Mouse (Mus musculus) embryo, embryonic 11 days (tissue): ENCODE measurements around the gene Ptpn9.
A peak's percentile ranks its signal among the peaks of the same experiment; 100 is the strongest.

Source experiments
- DNase-seq: peaks from one replicate; pipeline ENCODE4 v3.0.0-alpha.2; 2015

Ptpn9 gene

DNA sequence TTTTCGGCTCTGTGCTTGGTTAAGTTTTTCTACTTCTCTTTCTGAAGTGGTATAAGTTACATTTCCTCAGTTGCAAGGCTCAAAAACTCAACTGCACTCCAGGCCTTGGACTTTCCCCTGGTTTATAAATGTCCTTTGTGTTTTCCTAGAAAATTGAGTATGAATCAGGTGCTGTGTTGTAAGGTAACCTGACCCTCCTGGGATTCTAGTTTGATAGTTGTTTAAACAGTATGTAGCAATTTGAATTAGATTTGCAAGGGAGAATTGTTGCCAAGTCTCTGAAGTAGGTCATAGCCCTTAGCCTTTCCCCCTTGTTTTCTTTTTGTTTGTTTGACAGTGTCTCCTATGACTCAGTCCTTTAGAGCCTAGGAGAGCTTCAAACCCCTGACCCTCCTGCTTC, 22.9 kb downstream of the Ptpn9 start:
- DNase-seq, result no peak

DNA sequence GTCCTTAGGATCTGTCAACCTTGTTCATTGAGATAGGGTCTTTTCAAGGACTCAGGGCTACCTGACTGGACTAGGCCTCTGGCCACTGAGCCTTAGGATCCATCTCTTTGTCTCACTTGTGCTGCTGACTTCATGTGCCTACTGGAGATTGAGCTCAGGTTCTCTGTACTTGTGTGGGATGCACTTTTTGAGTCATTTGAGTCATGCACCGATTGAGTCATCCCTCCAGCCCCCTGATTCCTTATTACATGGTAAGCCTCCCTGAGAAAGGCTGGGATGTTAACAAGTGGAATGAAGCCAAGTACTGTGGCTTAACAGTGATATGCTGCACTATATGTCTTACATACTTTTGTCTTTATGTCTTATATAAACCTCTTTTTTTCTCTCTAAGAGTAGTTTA, 37.0 kb downstream of the Ptpn9 start:
- no peak for DNase-seq

DNA sequence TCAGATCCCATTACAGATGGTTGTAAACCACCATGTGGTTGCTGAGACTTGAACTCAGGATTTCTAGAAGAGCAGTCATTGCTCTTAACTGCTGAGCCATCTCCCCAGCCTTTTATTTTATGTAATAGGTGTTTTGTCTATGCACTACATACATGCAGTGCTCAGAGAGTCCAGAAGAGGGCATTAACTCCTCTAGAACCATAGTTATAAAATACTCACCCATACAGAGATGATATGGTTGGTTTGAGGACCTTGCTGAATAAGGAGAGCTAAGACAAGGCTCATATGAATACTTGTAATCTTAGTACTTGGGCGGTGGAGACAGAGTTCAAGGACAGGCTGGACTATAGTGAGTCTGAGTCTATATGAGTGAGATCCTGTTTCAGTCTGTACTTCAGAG, 61.5 kb downstream of the Ptpn9 start:
- peak; percentile 54 for DNase-seq

DNA sequence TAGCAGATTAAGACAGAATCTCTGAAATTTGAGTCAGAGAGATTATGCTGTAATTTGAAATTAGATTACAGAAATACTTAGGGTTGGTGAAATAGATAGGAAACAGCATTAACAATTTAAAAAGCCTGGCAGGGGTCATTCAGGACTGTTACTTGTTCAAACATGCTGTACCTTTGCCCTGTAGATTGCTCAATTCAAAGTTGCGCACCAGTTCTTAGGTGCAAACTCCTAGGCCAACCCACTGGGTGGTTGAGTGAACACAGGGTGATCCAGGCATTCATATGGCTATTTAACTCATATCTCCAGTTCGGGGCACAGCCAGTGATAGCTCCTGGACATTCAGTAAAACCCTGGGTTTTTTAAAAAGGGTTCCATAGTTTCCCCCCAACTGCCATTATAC, 69.4 kb downstream of the Ptpn9 start:
- DNase-seq, result no peak

DNA sequence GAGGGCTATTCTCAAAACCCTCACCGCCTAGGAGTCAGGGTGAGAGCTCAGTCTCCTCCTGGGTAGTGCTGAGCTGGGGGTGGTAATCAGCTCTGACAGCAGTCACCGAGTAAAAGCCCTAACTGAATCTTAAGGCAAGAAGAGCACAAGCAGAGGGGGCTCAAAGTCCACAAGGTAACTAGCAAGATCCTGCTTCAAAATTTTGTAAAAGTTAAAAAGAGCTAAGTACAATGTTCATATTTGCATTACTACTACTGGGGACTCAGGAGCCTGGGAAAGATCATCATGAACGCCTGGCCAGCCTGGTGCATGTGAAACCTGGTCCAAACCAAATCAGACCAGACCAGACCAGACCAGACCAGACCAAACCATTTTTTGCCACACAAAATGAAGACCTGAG, 73.5 kb downstream of the Ptpn9 start:
- DNase-seq, result no peak

DNA sequence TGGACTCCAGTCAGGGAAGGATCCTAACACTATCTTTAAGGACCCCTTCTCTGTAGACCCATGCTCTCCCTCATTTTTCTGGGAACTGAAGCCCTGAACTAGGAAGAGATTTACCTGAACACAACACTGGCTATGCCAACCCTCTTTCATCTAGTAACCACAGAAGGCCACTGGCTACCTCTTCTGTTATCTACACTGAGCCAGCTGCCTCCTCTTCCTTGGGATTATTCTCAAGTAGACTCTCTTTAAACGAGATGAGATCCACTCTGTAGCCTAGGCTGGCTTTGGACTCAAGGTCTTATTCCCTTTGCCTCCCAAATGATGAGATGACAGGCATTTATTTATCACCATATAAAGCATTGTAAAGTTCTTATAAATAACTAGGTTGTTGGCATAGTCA, 75.5 kb downstream of the Ptpn9 start:
- no peak for DNase-seq

DNA sequence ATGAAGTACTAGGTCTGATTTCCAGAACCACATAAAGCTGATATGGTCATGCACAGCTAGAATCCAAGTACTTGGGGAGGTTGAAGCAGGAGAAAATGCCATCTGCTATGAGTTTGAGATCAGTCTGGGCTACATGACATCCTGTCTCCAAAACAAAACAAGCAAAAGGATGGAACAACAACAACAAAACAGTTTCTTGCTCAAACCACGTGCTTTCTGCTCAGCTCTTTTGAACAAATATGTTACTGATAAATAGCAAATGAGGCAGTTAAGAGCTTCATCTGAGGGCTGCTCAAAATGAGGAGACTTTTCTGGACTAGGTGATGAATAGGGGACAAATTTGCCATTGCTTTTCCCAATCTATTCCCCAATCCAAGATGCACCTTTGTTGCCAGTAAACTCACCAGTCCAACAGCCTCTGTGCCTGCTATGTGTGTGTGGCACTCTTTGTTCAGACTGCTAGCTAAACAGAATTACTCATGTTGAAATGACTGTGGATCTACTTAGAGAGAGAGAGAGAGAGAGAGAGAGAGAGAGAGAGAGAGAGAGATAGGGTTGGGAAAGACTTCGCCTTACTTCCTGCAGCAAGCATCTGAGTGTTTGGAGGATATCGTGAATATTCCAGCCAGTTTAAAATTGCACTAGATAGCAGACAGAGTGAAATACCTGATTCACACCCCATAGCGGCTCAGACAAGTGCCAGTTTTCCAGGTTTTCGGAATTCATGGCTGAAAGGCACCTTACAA, 76.2 kb downstream of the Ptpn9 start:
- DNase-seq, result no peak

DNA sequence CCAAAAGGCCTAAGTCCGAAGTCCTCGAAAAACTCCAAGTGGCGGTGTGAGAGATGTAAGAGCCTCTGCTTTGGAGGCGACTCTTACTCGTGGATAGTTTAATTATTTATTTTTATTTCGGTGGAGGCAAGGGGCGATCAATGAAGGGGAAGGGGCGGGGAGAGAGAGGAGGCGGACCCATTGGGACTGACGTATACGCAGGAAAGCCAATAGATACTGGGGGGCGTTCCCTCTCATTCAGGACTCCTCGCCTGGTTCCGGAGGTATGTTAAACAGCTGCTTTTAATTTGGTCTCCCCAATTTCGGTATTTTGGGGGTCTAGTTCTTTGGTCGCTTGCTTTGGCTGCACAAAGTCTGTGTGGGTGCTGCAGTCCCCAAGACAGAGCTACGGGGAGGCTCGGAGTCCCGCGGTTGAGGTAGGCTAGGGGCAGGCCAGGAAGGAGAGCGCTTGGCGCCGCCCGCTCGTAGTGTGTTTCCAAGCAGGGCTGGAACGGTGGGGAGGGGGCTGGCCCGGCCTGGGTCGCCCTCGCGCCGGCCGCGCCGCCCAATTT, 77.2 kb downstream of the Ptpn9 start, which contains the start of gene Sin3a:
Sin3a (plus strand) TSS at position 240 of the 551 bp plus-strand sequence.
- peak; percentile 92 for DNase-seq

DNA sequence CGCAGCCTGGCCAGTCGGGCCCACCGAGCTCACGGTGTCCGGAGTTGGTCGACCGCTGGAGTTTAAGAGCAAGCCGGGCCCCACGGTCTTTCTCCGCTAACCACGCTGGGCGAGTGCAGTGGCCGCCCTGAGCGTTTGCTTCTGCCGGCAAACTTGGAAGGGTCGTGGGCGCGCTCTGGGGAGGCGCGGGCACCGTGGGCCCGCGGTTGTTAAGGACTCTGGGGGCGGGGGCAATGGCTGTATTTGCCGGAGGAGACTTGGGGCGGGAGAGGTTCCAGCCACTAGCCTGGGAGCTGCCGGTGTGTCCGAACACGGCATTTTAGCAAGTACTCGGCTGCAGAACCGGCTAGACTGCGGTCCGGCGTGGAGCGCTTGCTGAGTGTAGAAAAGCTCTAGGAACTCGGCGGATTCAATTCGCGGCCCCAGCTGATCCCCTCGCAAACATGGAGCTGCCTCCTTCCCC, 77.8 kb downstream of the Ptpn9 start:
- peak; percentile 65 for DNase-seq

DNA sequence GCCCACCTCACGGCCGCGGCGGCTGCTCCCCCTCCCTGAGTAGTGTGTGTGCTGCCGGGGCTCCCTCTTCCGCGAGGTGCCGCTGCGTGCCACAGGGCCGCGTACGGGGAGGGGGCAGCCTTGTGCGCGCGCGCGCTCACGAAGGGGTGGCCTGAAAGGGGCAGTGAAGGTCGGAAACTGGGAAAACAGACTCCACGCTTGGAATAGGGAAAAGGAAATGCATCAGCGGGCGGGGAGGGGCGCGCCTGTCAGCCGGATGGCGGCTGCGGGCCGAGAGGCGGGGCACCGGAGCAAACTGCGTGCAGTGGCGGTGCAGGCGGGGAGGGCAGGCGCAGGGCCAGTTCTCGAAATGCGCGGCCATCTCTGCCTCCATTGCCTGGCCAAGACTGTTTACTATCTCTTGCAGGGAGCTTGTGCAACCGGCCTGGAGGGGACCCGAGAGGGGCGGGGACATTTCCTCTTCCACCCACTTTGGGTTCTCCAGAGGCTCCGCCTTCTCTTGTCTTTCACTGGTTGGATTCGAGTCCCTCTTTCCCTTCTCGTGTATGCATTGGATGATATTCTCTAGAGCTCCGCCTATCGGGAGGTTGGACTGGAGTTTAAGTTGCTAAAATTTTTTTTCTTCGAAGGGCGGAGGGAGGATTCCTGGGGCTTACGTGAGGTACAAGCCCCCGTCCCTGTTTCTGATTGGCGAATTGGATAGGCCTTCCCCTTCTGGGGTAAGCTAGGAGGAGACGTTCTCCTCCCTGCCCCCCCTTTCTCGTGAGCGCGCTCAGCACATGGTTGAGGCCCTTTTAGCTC, 78.5 kb downstream of the Ptpn9 start:
- DNase-seq, result peak; percentile 98

DNA sequence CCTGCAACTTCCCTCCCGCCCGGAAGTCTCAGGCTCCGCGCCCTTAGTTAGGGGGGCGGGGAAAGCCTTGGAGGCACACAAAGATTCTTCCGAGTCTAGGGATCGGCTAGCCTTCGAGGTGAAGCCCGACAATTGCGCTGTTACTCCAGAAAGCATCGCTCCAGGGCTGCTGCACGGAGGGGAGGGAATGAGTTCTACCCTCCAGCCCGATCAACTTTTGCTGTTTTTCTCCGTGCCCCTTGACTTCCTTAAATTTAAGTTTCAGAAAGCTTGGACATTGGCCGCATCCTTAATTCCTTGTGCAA, 79.0 kb downstream of the Ptpn9 start:
- DNase-seq, result no peak

DNA sequence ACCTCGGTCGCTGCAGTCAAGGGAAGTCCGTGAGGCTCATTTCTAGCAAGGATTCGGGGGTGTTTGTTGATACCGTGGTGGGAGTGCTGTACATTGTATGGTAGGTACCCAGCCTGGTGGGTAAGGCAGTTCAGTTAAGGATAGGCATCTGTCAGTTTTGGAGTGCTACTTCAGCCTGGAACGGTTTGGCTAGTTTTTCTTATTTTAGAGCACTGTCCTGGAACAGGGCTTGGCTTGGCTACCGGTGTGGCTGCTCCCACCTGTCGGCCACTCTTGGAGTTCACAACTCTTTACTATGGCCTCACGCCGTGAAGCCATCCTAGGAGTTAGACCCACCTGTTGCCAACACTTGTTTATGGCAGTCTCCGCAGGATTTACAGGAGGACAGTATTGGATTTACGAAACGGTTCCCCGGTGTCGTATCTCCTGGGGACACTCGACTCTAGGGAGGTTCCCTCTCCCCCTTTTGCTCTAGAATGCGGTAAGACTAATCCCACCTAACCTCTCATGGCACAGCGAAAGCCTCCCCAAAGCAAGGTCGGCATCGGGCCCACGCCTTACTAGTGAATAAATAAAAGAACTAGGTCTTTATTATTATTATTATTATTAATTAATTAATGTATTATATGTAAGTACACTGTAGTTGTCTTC, 79.6 kb downstream of the Ptpn9 start:
- peak; percentile 54 for DNase-seq

DNA sequence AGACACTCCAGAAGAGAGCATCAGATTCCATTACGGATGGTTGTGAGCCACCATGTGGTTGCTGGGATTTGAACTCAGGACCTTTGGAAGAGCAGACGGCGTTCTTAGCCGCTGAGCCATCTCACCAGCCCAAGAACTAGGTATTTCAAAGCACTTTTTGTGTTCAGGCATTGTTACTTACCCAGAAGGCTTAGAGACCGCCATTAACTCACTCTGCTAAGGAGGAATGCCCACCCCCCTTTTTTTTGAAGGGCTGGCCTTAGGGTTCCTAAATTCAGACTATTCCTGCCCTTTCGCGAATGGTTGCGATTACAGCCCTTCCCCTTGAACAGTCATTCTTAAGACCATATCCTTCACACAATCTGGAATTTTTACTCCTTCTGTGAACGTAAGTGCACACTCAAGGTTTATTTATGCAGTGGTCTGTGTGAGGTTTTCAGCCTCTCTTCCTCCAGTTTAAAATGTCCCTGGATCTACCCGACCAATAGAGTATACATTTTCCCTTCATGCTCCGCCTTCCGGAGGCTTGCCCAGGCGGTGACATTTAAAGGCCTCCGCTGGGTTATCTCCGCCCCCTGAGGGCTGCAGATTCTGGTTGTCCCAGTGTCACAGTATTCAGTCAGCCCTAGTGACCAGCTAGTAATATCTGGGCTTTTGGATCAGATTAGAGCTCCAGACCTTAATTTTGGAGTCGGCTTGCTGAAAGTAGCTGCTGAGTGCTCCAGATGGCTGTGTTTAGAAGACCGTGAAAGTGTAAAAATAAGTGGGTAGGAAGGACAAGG, 80.3 kb downstream of the Ptpn9 start:
- DNase-seq, result peak; percentile 84

DNA sequence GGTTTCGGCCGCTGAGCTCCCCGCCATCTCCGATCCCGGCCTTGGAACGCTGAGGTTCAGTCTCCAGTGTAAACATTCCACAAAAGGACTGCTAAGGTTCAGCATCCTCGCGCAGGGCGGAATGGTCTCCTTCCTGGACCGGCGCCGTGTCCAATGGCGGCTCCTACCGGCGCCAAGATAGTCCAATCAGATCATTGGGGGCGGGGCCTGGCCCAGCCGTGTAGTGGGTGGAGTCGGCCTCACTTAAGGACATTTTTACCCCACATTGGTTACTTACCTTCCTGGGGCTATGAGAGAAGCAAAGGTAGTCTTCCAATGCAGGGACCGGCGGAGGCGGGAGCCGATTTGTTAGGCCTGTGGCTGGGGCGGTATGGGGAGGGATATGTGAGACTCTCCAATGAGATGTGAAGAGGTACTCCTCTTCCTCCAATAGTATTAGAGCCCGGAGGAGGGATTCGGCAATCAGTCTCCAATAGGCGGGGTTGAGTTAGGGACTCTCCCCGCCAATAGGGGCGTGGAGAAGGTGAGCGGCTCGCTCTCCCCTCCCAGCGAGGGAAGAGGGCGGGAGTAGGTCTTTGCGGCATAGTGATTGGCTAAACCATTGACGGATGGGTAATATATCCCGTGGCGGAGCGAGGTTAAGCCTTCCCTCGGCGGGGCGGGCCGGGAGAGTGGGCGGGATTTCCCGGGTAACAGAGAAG, 81.1 kb downstream of the Ptpn9 start:
- DNase-seq, result peak; percentile 99

DNA sequence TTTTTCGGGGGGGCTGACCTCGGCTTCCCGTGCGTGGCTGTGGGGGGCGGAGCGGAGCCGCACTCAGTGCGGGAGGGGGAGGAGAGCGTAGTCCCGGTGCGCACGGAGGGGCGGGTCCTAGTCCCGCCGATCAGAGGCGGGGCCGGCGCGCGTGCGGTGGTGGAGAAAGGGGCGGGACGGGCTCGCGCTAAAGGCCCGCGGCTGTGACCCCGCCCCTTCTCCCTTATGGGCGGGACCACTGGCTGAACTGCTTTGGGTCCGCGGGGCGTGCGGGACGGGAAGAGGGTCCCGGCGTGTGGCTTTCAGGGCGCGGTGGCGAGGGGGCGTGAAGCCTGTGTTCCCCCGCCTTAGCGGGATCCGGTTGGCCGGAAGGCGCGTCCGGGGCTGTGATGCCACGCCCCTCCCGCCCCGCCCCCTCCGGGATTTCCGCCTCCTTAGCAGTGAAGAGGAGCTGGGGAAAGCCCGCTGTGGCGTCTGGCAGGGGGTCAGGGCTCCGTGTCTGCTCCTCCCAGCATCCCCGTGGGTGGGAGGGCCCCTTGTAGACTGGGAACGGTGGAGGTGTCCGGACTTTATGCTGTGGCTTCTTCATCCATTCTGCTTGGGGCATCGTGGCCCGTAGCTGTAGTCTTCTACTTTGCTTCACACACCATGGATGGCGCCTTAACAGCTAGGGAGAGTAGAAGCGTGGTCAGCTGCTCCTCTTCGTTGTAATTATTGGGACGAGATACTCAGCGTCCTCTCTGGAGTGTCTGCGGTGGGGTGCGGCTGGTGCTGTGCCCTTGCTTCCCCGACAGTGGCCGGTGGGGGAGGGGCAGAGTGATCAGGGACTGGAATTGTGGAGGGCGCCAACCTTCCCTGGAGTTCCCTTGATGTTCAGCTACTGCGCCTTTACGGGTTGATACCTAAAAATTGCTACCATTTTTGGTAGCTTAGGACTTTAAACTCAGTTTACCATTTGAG, 82.3 kb downstream of the Ptpn9 start:
- peak; percentile 93 for DNase-seq

DNA sequence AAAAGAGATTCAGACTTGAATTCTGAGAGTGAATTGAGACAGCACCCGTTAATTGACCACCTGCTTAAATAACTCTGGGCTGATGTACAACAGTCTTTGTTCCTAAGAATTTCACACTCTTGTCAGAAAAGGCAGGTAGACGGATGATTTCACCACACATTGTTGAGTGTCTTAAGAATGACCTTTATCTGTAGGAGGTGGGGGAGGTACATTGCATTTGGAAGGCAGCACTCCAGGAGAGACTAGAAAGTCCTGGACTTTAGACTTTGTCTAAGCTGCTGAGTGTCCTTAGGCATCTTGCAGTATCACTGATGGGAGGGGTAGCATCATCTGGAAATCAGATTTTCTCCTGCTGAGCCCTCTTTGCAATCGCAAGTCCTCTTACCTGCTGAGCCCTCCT, 87.5 kb downstream of the Ptpn9 start:
- DNase-seq, result no peak
